Mouse (Mus musculus): ENCODE measurements around the gene Fndc3b. TPM values are rescaled to one million over a fixed set of nuclear protein-coding genes. Genes with fewer than 3 reads are reported as not detected.

Gene Fndc3b
- total and polyA plus RNA-seq, 2 experiments from 2014 or later, result 16.4 to 57.1 TPM

DNA sequence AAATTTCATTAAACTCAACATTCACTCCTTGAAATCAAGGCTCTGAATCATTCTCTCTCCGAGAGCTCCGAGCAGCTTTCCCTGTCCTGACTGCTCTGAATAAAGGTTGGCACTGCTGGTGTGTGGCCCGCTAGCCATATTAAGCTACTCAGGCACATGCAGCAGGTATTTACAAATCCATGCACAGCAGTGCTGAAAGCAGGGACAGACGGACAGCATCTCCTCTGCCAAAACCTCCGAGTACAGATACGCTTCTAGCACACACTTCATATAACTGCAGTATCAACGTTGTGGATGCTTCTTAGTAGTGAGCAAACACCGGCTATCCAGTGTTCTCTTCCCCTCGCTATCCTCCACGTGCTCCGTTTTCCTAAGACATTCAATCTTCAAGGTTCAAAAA is 167.0 kb downstream of the Fndc3b start:
- 92% methylated on average over 11 of the region's 11 CpGs for WGBS
- Histone ChIP-seq H3K4me3 (ENCODE audit: low read depth, low read length) (no peak overlapping the region), H3K27me3 (ENCODE audit: control insufficient read depth, insufficient read depth, low read length) (no peaks in the 10 kb centered on the region), H3K4me1 (ENCODE audit: control insufficient read depth, insufficient read depth) (peaks cover 7% of the 10 kb centered on the region; the same call in 1 of the 2 replicates), H3K27ac (ENCODE audit: low read depth) (no peak overlapping the region), H3K9ac (replicated peaks; ENCODE audit: low read depth, low read length) (no peak overlapping the region), H3K9me3 (replicated peaks; ENCODE audit: control insufficient read depth, low read length) (no peaks in the 10 kb centered on the region), H3K36me3 (replicated peaks; ENCODE audit: control insufficient read depth, insufficient read depth, low read length) (peaks cover 19% of the 10 kb centered on the region), H3K4me2 (ENCODE audit: low read depth, low read length) (no peak overlapping the region)
- DNase-seq (ENCODE audit: low spot score) (no peak), ATAC-seq (ENCODE audit: insufficient read depth, low read depth) (no peak)
- TF ChIP-seq EP300 (IDR thresholded peaks at IDR 0.05; ENCODE audit: low read depth), result no peak
- no peak for TF ChIP-seq CTCF (IDR thresholded peaks at IDR 0.05; ENCODE audit: low read depth)

DNA sequence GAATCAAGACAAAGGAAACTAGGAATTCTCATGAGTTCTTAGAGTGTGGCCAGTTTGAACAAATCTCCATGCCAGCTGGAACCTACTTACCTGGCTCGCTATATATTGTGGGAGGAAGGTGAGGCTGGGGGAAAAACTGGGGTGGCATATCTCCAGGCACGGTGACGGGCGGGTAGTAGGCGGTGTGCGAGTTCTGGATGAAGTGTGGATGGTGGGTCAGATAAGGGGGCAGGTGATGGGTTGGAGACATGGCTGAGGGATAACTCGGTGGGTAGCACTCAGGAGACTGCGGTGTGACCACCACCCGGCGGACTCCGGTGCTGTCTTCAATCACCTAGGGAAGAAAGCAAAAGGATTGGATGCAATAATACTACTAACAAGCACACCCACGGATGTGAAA is 169.3 kb downstream of the Fndc3b start:
- Histone ChIP-seq H3K4me3 (ENCODE audit: low read depth, low read length) (no peak overlapping the region), H3K9ac (replicated peaks; ENCODE audit: low read depth, low read length) (no peak overlapping the region), H3K27me3 (ENCODE audit: control insufficient read depth, insufficient read depth, low read length) (no peaks in the 10 kb centered on the region), H3K4me2 (ENCODE audit: low read depth, low read length) (no peak overlapping the region), H3K9me3 (replicated peaks; ENCODE audit: control insufficient read depth, low read length) (no peaks in the 10 kb centered on the region), H3K4me1 (ENCODE audit: control insufficient read depth, insufficient read depth) (peaks cover 7% of the 10 kb centered on the region; the same call in 1 of the 2 replicates), H3K27ac (ENCODE audit: low read depth) (no peak overlapping the region), H3K36me3 (replicated peaks; ENCODE audit: control insufficient read depth, insufficient read depth, low read length) (peaks cover 33% of the 10 kb centered on the region)
- DNase-seq (ENCODE audit: low spot score) (no peak), ATAC-seq (ENCODE audit: insufficient read depth, low read depth) (no peak)
- no peak for TF ChIP-seq CTCF (IDR thresholded peaks at IDR 0.05; ENCODE audit: low read depth)
- WGBS, result 93% methylated on average over 12 of the region's 12 CpGs

DNA sequence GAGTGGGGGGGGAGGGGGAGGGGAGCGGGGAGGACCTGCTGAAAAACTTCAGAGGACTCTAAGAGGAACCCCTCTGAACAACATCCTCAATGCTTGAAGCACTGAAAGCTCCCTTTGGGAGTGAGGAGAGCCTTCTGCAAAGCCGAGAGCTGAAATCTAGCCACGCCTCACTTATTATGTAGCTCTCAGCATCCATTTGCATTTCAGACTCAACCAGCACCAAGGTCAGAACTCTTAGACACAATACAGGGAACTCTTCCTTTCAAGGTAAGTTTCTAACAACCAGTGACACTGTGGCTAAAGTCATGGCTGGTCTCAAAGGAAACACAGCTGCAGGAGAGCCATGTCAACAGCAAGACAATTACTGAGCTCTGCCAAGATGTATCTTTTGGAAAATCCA is 169.9 kb downstream of the Fndc3b start:
- DNase-seq (ENCODE audit: low spot score) (no peak), ATAC-seq (ENCODE audit: insufficient read depth, low read depth) (no peak)
- WGBS, result 96% methylated on average over 3 of the region's 3 CpGs
- Histone ChIP-seq H3K27me3 (ENCODE audit: control insufficient read depth, insufficient read depth, low read length) (no peaks in the 10 kb centered on the region), H3K9me3 (replicated peaks; ENCODE audit: control insufficient read depth, low read length) (no peaks in the 10 kb centered on the region), H3K4me2 (ENCODE audit: low read depth, low read length) (no peak overlapping the region), H3K27ac (ENCODE audit: low read depth) (no peak overlapping the region), H3K4me3 (ENCODE audit: low read depth, low read length) (no peak overlapping the region), H3K9ac (replicated peaks; ENCODE audit: low read depth, low read length) (no peak overlapping the region), H3K4me1 (ENCODE audit: control insufficient read depth, insufficient read depth) (peaks cover 7% of the 10 kb centered on the region; the same call in 1 of the 2 replicates), H3K36me3 (replicated peaks; ENCODE audit: control insufficient read depth, insufficient read depth, low read length) (peaks cover 40% of the 10 kb centered on the region)
- TF ChIP-seq EP300 (IDR thresholded peaks at IDR 0.05; ENCODE audit: low read depth), result no peak
- TF ChIP-seq CTCF (IDR thresholded peaks at IDR 0.05; ENCODE audit: low read depth), result no peak

DNA sequence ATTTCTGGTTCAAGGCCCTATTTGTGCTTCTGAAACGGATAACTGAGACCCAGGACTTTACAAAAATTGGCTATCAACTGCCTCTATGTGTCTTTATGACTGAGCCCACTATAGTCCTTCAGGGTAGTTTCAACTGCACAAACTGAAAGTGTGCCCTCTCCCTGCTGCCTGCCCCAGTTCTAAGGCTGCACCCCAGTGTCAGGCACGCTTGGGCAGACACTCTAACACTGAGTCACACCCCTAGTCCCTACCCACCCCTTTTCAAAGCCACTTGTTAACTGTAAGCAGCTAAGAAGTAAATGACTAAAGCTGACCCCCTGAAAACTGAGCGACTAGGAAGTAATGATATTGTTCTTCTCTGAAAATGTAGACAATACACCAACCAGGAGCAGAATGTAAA is 176.9 kb downstream of the Fndc3b start:
- no peak for DNase-seq (ENCODE audit: low spot score)
- H3K9ac ChIP-seq (replicated peaks; ENCODE audit: low read depth, low read length), result no peak overlapping the region
- H3K36me3 ChIP-seq (replicated peaks; ENCODE audit: control insufficient read depth, insufficient read depth, low read length), result peaks cover 47% of the 10 kb centered on the region
- no peaks in the 10 kb centered on the region for H3K27me3 ChIP-seq (ENCODE audit: control insufficient read depth, insufficient read depth, low read length)
- H3K4me1 ChIP-seq (ENCODE audit: control insufficient read depth, insufficient read depth), result peaks cover 15% of the 10 kb centered on the region
- no peak overlapping the region for H3K4me3 ChIP-seq (ENCODE audit: low read depth, low read length)
- H3K27ac ChIP-seq (ENCODE audit: low read depth), result no peak overlapping the region
- ATAC-seq (ENCODE audit: insufficient read depth, low read depth), result no peak
- no peaks in the 10 kb centered on the region for H3K9me3 ChIP-seq (replicated peaks; ENCODE audit: control insufficient read depth, low read length)
- no peak for TF ChIP-seq EP300 (IDR thresholded peaks at IDR 0.05; ENCODE audit: low read depth)
- WGBS, result 84% methylated on average over 3 of the region's 3 CpGs
- H3K4me2 ChIP-seq (ENCODE audit: low read depth, low read length), result no peak overlapping the region

DNA sequence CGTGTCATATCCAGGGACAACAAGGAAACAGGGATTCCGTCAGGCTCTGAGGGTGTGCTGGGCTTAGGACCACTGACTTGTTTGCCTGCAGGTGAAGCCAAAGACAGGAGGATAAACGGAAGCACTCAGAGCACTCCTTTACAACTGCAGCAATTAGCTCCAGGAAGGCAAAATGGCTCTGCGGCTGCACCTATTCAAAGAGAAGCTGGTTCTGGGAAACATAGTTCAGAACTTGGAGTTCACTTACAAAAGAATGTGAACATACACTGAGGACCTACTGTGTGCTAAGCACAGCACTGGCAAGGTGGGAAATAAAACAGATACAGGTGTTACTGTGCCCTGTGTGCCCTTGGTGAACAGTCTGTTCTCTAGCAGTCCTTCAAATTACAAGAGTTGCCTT is 177.4 kb downstream of the Fndc3b start:
- Histone ChIP-seq H3K36me3 (replicated peaks; ENCODE audit: control insufficient read depth, insufficient read depth, low read length) (peaks cover 47% of the 10 kb centered on the region), H3K27ac (ENCODE audit: low read depth) (no peak overlapping the region), H3K9ac (replicated peaks; ENCODE audit: low read depth, low read length) (no peak overlapping the region), H3K27me3 (ENCODE audit: control insufficient read depth, insufficient read depth, low read length) (no peaks in the 10 kb centered on the region), H3K4me2 (ENCODE audit: low read depth, low read length) (no peak overlapping the region), H3K9me3 (replicated peaks; ENCODE audit: control insufficient read depth, low read length) (no peaks in the 10 kb centered on the region), H3K4me3 (ENCODE audit: low read depth, low read length) (no peak overlapping the region), H3K4me1 (ENCODE audit: control insufficient read depth, insufficient read depth) (peaks cover 20% of the 10 kb centered on the region)
- no peak for ATAC-seq (ENCODE audit: insufficient read depth, low read depth)
- TF ChIP-seq CTCF (IDR thresholded peaks at IDR 0.05; ENCODE audit: low read depth), result no peak
- no peak for TF ChIP-seq EP300 (IDR thresholded peaks at IDR 0.05; ENCODE audit: low read depth)
- DNase-seq (ENCODE audit: low spot score), result no peak
- 89% methylated on average over 4 of the region's 4 CpGs for WGBS

DNA sequence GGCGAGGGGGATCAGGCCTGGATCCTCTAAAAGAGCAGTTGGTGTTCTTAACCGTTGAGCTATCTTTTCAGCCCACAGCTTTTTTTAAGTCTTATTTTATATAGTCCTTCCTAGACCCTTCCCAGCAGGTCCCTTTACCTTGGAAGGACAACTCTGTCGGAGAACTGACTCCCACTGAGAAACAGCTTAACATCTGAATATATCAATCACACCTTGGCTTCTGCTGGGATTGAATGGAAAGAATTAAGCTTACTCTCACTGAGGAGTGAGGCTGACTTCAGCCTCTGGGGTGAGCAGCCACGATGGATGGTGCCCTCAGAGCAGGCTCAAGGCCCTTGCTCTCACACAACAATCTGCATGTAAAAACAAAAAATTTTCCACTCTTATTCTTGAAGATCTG is 179.1 kb downstream of the Fndc3b start:
- DNase-seq (ENCODE audit: low spot score), result no peak
- Histone ChIP-seq H3K36me3 (replicated peaks; ENCODE audit: control insufficient read depth, insufficient read depth, low read length) (peaks cover 34% of the 10 kb centered on the region), H3K4me1 (ENCODE audit: control insufficient read depth, insufficient read depth) (peaks cover 27% of the 10 kb centered on the region), H3K9ac (replicated peaks; ENCODE audit: low read depth, low read length) (no peak overlapping the region), H3K9me3 (replicated peaks; ENCODE audit: control insufficient read depth, low read length) (no peaks in the 10 kb centered on the region), H3K27me3 (ENCODE audit: control insufficient read depth, insufficient read depth, low read length) (no peaks in the 10 kb centered on the region), H3K4me2 (ENCODE audit: low read depth, low read length) (no peak overlapping the region), H3K27ac (ENCODE audit: low read depth) (no peak overlapping the region), H3K4me3 (ENCODE audit: low read depth, low read length) (no peak overlapping the region)
- ATAC-seq (ENCODE audit: insufficient read depth, low read depth), result no peak
- no peak for TF ChIP-seq EP300 (IDR thresholded peaks at IDR 0.05; ENCODE audit: low read depth)
- TF ChIP-seq CTCF (IDR thresholded peaks at IDR 0.05; ENCODE audit: low read depth), result no peak
- WGBS, result 63% methylated on average over 4 of the region's 4 CpGs
